Mouse (Mus musculus) C2C12 (cell line): ENCODE data around the gene Dgcr2.

ENCODE experiments used
- CEBPB ChIP-seq: IDR thresholded peaks from one replicate; pipeline ENCODE4 v1.6.1; 2011; ENCODE audit warnings: low read depth, mild to moderate bottlenecking, control low read depth, moderate library complexity
- CTCF ChIP-seq: IDR thresholded peaks from one replicate; pipeline ENCODE4 v1.5.1; 2011; ENCODE audit not compliant: control insufficient read depth, insufficient read depth, insufficient read length
- FOSL1 ChIP-seq: IDR thresholded peaks from one replicate; pipeline ENCODE4 v1.8.0; 2011; ENCODE audit warnings: mild to moderate bottlenecking, low read length; ENCODE audit not compliant: poor library complexity, insufficient read depth, severe bottlenecking
- MAX ChIP-seq: IDR thresholded peaks from one replicate; pipeline ENCODE4 v1.6.1; 2011; ENCODE audit warnings: mild to moderate bottlenecking, control low read depth
- MYOD1 ChIP-seq: IDR thresholded peaks from one replicate; pipeline ENCODE4 v1.6.1; 2011; ENCODE audit warnings: low read depth; ENCODE audit not compliant: control insufficient read depth, insufficient read length
- MYOG ChIP-seq: IDR thresholded peaks from one replicate; pipeline ENCODE4 v1.6.1; 2011; ENCODE audit not compliant: control insufficient read depth, insufficient read length; ENCODE audit errors: extremely low read depth
- USF1 ChIP-seq: IDR thresholded peaks from one replicate; pipeline ENCODE4 v1.6.1; 2011; ENCODE audit warnings: low read depth, mild to moderate bottlenecking, control low read depth, moderate library complexity

DNA sequence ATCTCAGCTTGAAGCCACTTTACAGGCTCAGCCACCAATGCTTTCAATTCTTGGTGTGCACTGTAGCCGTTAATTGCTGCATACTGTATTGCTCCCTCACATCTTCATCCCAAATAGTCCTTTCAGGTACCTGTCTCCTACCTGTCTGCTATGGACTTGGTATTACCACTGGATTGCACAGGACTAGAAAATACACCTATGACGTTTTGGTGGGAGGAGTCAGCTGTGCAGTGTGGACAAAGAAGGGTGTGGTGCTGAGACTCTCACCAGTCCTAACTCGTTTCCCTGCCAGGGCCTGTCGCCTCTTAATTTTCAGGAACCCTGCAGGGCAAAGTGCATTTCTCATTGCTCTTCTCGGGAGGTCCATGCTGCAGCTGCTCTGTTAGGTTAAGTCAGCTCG lies 32.6 kb downstream of the Dgcr2 start:
- TF ChIP-seq CTCF, result no peak
- no peak for TF ChIP-seq MYOG
- no peak for TF ChIP-seq FOSL1
- no peak for TF ChIP-seq MAX
- TF ChIP-seq CEBPB, result no peak
- TF ChIP-seq USF1, result no peak
- no peak for TF ChIP-seq MYOD1
